Mouse (Mus musculus) liver, postnatal 0 days (tissue): ENCODE measurements at regions not wholly inside any gene's neighbourhood (a gene's known extent, or its start where the extent isn't known, plus 50 kb on each side); places are given as distances from the start of the nearest gene placed in this dataset.

Experiments
- ATAC-seq: fragments of 200-750 bp; cut with Nextera tagmentation; 2 replicates; pipeline ENCODE4 v1.8.0; 2017; ENCODE audit warnings: mild to moderate bottlenecking, moderate library complexity
- DNase-seq: peaks from one replicate; pipeline ENCODE4 v3.0.0-alpha.2; 2016
- H3K27ac ChIP-seq: fragments of 300-500 bp; sonication (generic); 2 replicates; pipeline ENCODE4 v1.5.1; 2014; ENCODE audit warnings: antibody characterized with exemption, moderate library complexity, mild to moderate bottlenecking, low read depth
- H3K27me3 ChIP-seq: fragments of 300-500 bp; sonication (generic); 2 replicates; pipeline ENCODE4 v1.6.1; 2014; ENCODE audit warnings: low read length, control low read depth, mixed read lengths; ENCODE audit not compliant: insufficient read depth
- H3K36me3 ChIP-seq: fragments of 300-500 bp; sonication (generic); replicated peaks from 2 replicates; pipeline ENCODE4 v1.6.1; 2014; ENCODE audit warnings: mild to moderate bottlenecking, control low read depth, low read length, moderate library complexity, mixed read lengths; ENCODE audit not compliant: insufficient read depth
- H3K4me1 ChIP-seq: fragments of 300-500 bp; sonication (generic); 2 replicates; pipeline ENCODE4 v1.6.1; 2014; ENCODE audit warnings: antibody characterized with exemption, mild to moderate bottlenecking, control low read depth; ENCODE audit not compliant: insufficient read depth
- H3K4me2 ChIP-seq: fragments of 300-500 bp; sonication (generic); 2 replicates; pipeline ENCODE4 v1.6.1; 2014; ENCODE audit warnings: low read depth, mild to moderate bottlenecking, low read length, moderate library complexity, mixed read lengths
- H3K4me3 ChIP-seq: fragments of 300-500 bp; sonication (generic); 2 replicates; pipeline ENCODE4 v1.5.1; 2014; ENCODE audit warnings: low read depth, low read length
- H3K9ac ChIP-seq: fragments of 300-500 bp; sonication (generic); replicated peaks from 2 replicates; pipeline ENCODE4 v1.6.1; 2014; ENCODE audit warnings: mild to moderate bottlenecking, moderate library complexity
- H3K9me3 ChIP-seq: fragments of 300-500 bp; sonication (generic); 2 replicates; pipeline ENCODE4 v1.6.1; 2016; ENCODE audit warnings: mild to moderate bottlenecking, control low read depth, low read length, mixed read lengths
- CTCF ChIP-seq: sonication (generic); IDR thresholded peaks from 2 replicates; pipeline ENCODE4 v1.5.1; 2016; ENCODE audit warnings: antibody characterized with exemption, low read depth
- EP300 ChIP-seq: IDR thresholded peaks from 2 replicates; pipeline ENCODE4 v1.6.1; 2016; ENCODE audit warnings: antibody characterized with exemption, low read depth, mild to moderate bottlenecking
- WGBS: fragments of 180-500 bp; shearing (Covaris S2); extraction: QIAGEN DNeasy Blood & Tissue Kit; methylation state at CpG from one replicate; pipeline ENCODE4 v1.1.7; 2014; ENCODE audit not compliant: insufficient replicate concordance; 5-methylcytosine and 5-hydroxymethylcytosine counted together

DNA sequence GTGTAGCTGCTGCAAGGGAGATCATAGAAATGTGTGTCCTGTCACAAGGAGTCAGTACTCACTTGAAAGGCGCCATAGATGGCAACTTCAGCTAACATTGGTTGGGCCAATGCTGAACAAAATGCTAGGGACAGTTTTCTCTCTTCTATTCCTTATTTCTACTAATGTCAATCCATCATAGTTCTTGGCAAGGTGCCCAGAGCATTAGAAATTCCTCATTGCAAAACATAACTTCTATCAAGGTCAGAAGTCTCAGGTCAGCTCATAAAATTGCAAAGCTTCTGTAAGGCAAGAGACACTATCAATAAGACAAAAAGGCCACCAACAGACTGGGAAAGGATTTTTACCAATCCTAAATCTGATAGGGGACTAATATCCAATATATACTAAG lies 106.3 kb downstream of the D1Ertd622e start:
- Histone ChIP-seq H3K27ac (no peak overlapping the region), H3K9ac (no peak overlapping the region), H3K4me1 (no peaks in the 10 kb centered on the region), H3K4me3 (no peak overlapping the region), H3K36me3 (no peaks in the 10 kb centered on the region), H3K27me3 (no peaks in the 10 kb centered on the region), H3K9me3 (no peaks in the 10 kb centered on the region), H3K4me2 (no peak overlapping the region)
- TF ChIP-seq EP300 = no peak
- no peak for TF ChIP-seq CTCF
- DNase-seq (no peak), ATAC-seq (no peak)
- WGBS = 71% methylated on average over 1 of the region's 1 CpGs

DNA sequence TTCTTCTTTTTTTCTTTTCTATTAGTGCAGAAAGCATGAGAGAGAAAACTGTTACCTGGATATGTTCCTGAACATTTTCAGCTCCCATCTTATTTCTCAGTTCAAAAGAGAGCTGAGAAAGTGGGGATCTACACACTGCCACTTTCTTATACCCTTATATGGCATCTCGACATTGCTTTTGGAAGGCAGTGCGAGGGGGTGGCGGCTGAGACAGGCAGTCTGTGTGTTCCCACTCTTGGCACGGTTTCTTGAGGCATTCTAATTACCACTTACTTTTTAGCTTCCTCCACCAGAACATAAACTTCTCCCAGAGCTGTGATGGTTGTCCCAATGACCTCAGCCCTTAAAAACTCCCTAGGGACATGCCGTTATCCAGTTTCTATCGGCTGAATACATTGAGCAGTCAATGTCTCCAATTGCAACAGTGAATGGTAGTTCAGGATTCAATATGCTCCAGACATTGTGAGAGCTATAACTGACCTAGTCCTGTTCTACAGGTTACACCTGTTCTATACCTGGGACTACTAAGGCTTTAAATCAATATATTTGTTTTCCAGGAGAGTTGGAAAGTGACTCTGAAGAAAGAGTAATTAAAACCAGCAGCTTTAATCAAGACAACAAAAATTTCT lies 106.8 kb downstream of the D1Ertd622e start:
- no peak for TF ChIP-seq CTCF
- no peak for TF ChIP-seq EP300
- Histone ChIP-seq H3K27me3 (no peaks in the 10 kb centered on the region), H3K9ac (no peak overlapping the region), H3K9me3 (no peaks in the 10 kb centered on the region), H3K27ac (no peak overlapping the region), H3K4me2 (no peak overlapping the region), H3K4me1 (no peaks in the 10 kb centered on the region), H3K4me3 (no peak overlapping the region), H3K36me3 (no peaks in the 10 kb centered on the region)
- no peak for DNase-seq
- no peak for ATAC-seq
- WGBS = 71% methylated on average over 6 of the region's 6 CpGs

DNA sequence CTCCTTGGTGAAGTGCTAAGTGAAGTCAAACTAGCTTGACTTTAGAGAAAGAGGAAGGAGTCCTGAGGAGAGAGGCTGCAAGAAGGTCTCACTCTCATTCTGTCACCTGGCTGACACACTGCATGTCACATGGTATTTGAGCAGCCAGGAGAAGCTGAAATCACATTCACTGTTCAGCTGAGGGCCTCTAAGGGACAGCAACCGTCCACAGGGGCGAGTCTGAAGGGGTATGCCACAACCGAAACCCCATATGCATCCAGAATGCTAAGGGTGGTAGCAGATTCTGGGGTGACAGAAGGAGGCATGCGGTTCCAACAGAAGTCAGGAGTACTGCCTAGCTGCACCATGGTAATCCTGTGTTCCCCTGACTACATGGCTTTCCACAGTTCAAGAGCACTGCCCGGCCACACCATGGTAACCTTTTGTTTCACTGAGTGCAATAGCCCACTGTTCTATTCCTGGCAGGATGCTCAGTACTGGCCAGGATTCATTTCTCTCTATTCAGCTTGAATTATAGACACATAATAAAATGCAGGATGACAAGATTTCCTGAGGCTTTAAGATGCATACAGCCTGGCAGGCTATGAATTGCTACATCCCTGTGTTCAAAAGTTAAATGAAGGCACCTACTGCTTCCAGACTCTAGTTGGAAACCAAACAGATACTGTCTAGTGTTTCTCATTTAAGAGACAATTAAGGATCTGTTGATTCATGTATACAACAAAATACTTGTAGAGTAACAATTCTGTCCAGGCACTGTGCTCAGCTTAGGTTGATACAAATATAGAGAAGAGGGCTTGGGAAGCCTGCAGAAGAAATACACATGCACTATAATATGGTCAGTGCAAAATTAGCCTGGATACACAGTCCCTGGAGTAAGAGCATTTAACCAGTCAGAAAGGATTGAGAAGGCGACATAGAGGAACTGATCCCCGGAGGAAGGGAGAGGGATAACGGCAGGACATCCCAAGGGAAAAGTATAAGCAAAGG lies 108.1 kb downstream of the D1Ertd622e start:
- 80% methylated on average over 8 of the region's 8 CpGs for WGBS
- Histone ChIP-seq H3K9me3 (no peaks in the 10 kb centered on the region), H3K4me3 (no peak overlapping the region), H3K4me1 (no peaks in the 10 kb centered on the region), H3K36me3 (no peaks in the 10 kb centered on the region), H3K27ac (no peak overlapping the region), H3K4me2 (no peak overlapping the region), H3K9ac (no peak overlapping the region), H3K27me3 (no peaks in the 10 kb centered on the region)
- TF ChIP-seq EP300 = no peak
- TF ChIP-seq CTCF = no peak
- DNase-seq (no peak), ATAC-seq (no peak)

DNA sequence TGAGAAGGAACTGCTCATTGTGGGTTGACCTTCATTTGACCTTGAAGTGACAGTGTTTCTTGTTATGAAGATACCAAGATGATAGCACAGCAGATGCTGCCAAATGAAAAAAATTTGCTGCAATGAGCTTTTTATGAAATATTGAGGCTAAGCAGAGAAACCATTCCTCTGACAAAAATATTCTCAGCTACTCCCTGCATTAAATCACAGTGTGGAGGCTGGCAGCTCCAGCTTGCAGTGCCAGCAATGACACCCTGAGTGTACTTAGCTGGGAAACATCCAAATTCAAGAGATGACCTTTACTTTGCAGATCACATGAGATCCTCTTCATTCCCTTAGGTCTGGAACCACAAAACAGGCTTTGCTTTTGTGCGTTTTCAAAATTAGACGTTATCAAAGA lies 109.0 kb downstream of the D1Ertd622e start:
- Histone ChIP-seq H3K36me3 (no peaks in the 10 kb centered on the region), H3K4me1 (no peaks in the 10 kb centered on the region), H3K9me3 (no peaks in the 10 kb centered on the region), H3K27me3 (no peaks in the 10 kb centered on the region), H3K4me3 (no peak overlapping the region), H3K9ac (no peak overlapping the region), H3K4me2 (no peak overlapping the region), H3K27ac (no peak overlapping the region)
- 79% methylated on average over 2 of the region's 2 CpGs for WGBS
- ATAC-seq = no peak
- TF ChIP-seq CTCF (no peak), EP300 (no peak)
- DNase-seq = no peak

DNA sequence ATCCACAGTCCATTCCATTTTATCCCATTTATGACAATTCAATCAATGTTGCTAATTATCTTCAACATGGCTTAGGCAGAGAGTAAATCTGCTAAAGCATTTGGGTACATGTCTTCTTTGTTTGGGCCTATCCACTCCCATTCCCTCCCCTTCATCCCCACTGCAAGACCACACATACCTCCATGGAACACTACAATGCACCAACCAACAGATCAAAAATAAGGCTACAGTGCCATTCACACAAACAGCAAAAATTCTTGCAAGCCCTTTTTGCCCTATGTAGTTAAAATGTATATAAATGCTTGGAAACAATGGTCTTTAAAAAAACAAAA lies 120.7 kb downstream of the D1Ertd622e start:
- H3K36me3 ChIP-seq = no peaks in the 10 kb centered on the region
- H3K27me3 ChIP-seq = no peaks in the 10 kb centered on the region
- no peak for DNase-seq
- TF ChIP-seq CTCF = no peak
- TF ChIP-seq EP300 = no peak
- no peak overlapping the region for H3K27ac ChIP-seq
- H3K4me1 ChIP-seq = no peaks in the 10 kb centered on the region
- H3K4me3 ChIP-seq = no peak overlapping the region
- H3K9me3 ChIP-seq = no peaks in the 10 kb centered on the region
- no peak overlapping the region for H3K9ac ChIP-seq
- no peak overlapping the region for H3K4me2 ChIP-seq
- no peak for ATAC-seq

DNA sequence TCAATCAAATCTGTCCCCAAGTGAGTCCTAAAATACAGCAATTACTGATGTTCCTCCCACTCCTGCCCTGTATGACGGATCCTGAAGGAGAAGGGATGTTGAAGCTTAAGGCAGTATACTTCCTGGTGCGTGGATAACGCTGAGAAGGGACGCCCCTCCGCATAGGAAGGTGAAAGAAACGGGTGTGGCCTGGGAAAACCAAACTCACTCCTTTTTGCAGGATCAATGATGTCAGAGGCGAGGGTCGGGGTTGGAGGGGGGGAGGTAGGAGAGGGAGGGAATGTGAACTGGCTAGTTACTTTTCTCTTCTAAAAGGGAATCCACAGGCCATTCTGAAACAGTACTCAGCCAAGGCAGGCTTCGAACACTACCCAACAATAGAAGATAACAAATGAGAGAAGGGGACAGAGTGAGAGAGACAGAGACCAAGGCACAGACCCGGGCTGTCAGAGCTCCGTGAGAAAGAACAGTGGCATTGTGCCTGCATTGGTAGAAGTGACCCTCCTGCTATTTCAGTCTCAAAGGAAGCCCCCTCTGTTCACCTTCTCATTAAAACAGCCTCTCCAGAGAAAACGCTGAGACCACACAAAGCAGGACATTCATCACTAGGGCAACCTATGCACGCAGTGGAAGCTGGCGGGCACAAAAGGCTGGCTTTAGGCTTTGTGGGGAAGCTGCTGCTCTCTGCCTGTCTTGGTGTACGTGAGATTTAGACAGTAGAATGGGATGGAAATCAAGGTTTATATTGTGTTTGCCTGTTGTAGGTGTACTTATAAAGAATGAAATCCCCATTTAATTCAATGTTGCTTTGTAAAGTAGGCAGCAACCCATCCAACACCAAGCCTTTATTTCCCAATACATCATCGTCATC lies 121.3 kb downstream of the D1Ertd622e start:
- ATAC-seq = no peak

More for the DNA sequence above, 121.3 kb downstream of the D1Ertd622e start:
- Histone ChIP-seq H3K9me3 (no peaks in the 10 kb centered on the region), H3K9ac (no peak overlapping the region), H3K36me3 (no peaks in the 10 kb centered on the region), H3K4me2 (no peak overlapping the region), H3K4me1 (no peaks in the 10 kb centered on the region), H3K27me3 (no peaks in the 10 kb centered on the region), H3K27ac (no peak overlapping the region), H3K4me3 (no peak overlapping the region)
- 67% methylated on average over 16 of the region's 16 CpGs for WGBS
- no peak for DNase-seq
- TF ChIP-seq EP300 (no peak), CTCF (no peak)
